Mouse (Mus musculus): Measurements from ENCODE around the gene Ctps2.

- TF ChIP-seq CTCF (IDR thresholded peaks at IDR 0.05; ENCODE audit: control insufficient read depth, insufficient read depth, low read length) (no peak), POLR2A (IDR thresholded peaks at IDR 0.05; ENCODE audit: borderline replicate concordance, control insufficient read depth, low read depth, low read length) (no peak)
Observed at GRCm38 (mm10) chrX:162902040-162902734, 1.1 kb downstream of the Ctps2 start.
